Mouse (Mus musculus): Measurements from ENCODE around the gene Ostc. TPM values are rescaled to one million over a fixed set of nuclear protein-coding genes. Genes with fewer than 3 reads are reported as not detected.

Gene Ostc
- polyA plus RNA-seq, 1 experiment from 2014 or later = 387 TPM

DNA sequence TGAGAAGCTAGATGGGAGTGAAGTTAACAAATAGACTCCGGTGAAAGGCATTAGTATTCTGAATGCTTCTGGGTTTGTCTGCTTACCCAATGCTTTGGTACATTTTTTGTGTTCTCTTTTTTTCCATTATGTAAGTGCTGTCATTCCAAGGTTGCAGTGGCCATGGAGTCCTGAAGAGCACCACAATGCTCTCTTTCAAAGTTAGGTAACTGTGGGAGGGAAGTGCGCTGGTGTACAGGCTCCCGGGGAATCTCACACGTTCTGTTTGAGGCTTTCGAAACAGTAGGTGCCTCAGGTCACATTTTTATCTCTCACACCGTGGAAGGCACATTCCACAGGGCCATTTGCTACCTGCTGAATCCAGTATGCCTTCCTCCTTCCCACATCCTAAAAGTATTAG, 59.7 kb downstream of the Ostc start:
- H3K27me3 ChIP-seq (ENCODE audit: insufficient read depth, low read length) = no peaks in the 10 kb centered on the region
- no peak overlapping the region for H3K9ac ChIP-seq (replicated peaks; ENCODE audit: low read length)
- H3K9me3 ChIP-seq (ENCODE audit: low read length) = no peaks in the 10 kb centered on the region
- WGBS = 47% methylated on average over 6 of the region's 6 CpGs
- H3K27ac ChIP-seq (ENCODE audit: low read length) = no peak overlapping the region
- H3K36me3 ChIP-seq (ENCODE audit: insufficient read depth, low read length) = no peaks in the 10 kb centered on the region
- no peak overlapping the region for H3K4me3 ChIP-seq (ENCODE audit: low read length)
- H3K4me2 ChIP-seq (replicated peaks; ENCODE audit: low read depth, low read length) = no peak overlapping the region
- no peaks in the 10 kb centered on the region for H3K4me1 ChIP-seq (ENCODE audit: insufficient read depth, low read length)
- ATAC-seq (ENCODE audit: low FRiP score, low TSS enrichment) = no peak

GRCm38 (mm10) chr3:130646110-130646810, 63.0 kb downstream of the Ostc start:
- Histone ChIP-seq H3K4me2 (replicated peaks; ENCODE audit: low read depth, low read length) (no peak overlapping the region), H3K4me3 (ENCODE audit: low read length) (no peak overlapping the region), H3K9ac (replicated peaks; ENCODE audit: low read length) (no peak overlapping the region), H3K36me3 (ENCODE audit: insufficient read depth, low read length) (no peaks in the 10 kb centered on the region), H3K27ac (ENCODE audit: low read length) (no peak overlapping the region), H3K4me1 (ENCODE audit: insufficient read depth, low read length) (no peaks in the 10 kb centered on the region), H3K27me3 (ENCODE audit: insufficient read depth, low read length) (no peaks in the 10 kb centered on the region), H3K9me3 (ENCODE audit: low read length) (no peaks in the 10 kb centered on the region)
- WGBS = 79% methylated on average over 11 of the region's 11 CpGs
- ATAC-seq (ENCODE audit: low FRiP score, low TSS enrichment) = no peak

Other genes with a start within 250 kb of the Ostc start
- 0.55 and 0.91 TPM in 2 replicates for gene Etnppl, start 92.0 kb downstream of the Ostc start, polyA plus RNA-seq (2015; fragmentation: Nextera tagmentation; extraction: Ambion mirVana)
- gene Rpl34, start 21.0 kb upstream of the Ostc start, polyA plus RNA-seq (2015; fragmentation: Nextera tagmentation; extraction: Ambion mirVana) = 806 and 861 TPM in 2 replicates

All from kidney, embryonic 16.5 days (tissue).